Mouse (Mus musculus): ENCODE data around the gene Phospho2. TPM values are rescaled to one million over a fixed set of nuclear protein-coding genes. Genes with fewer than 3 reads are reported as not detected.

Gene Phospho2
- polyA plus RNA-seq (2012) = 35.7 and 51.4 TPM in 2 replicates

DNA sequence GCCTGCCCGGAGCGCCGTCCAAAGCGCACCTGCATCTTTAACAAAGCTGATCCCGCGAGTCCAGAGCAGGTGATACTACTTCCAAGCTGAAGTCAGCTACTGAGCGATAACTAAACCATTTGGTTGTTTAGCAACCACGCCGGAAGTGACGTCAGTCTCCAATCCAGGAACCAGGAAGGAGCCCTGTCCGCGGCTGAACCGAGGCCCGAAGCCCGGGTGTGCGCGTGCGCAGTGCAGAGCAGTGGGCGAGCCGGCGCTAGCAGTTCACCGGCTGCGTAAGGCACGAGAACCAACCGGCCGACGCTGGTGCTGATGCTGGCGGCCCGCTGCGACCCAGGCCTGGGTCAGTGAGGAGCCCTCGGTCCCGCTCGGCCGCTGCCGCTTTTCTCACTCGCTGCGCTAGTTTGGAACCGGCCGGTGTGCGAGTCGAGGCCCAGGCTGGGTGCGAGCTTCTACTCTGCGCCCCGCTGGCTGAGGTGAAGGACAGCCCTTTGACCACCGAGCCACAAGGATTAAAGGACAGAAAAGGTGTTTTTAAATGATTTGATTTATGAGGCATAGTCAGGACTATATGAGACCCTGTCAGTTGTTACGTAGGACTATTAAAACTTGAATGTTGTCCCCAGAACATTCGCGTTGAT lies at the start of gene Phospho2, which contains the start of gene Ccdc173:
Phospho2 (plus strand) TSS at position 195 of the 641 bp plus-strand sequence.
Ccdc173 (minus strand) TSS at position 147 of the 641 bp plus-strand sequence.
- TF ChIP-seq GATA1 (IDR thresholded peaks at IDR 0.05; ENCODE audit: low read length) = no peak

DNA sequence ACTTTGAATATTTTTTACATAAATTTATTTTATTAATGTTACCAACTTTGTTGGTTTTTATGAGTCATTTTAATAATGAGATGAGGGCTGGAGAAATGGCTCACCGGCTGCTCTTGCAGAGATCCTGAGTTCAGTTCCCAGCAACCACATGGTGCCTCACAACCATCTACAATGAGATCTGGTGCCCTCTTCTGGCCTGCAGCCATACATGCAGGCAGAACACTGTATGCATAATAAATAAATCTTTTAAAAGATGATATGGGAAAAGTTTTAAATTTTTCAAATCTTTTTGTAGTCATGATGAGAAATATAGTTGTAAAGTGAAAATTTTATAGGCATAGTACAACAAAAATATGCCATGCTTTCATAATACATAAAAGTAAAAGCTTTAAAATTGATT lies 44.3 kb upstream of the Phospho2 start:
- TF ChIP-seq GATA1 (IDR thresholded peaks at IDR 0.05; ENCODE audit: low read length) = no peak

DNA sequence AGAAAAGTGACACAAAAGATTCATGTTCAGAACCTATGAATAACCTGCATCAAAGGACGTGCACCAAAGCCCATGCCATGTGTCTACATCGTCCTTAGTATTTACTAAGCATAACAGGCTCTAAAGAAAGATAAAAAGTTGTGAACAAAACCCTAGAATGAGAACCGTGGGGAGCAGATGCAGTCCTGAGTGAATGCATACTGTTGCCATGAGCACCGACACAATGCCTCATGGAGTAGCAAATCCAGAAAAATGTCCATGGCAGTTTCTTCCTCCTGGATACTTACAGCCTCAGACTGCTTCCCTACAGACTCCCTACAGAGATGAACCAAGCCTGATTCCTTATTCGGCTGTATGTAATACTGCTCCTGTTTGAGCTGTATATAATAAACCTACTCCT lies 28.4 kb upstream of the Phospho2 start:
- TF ChIP-seq GATA1 (IDR thresholded peaks at IDR 0.05; ENCODE audit: low read length) = no peak

- no peak for TF ChIP-seq GATA1 (IDR thresholded peaks at IDR 0.05; ENCODE audit: low read length)
Observed at GRCm38 (mm10) chr2:69763340-69763739, 26.1 kb upstream of the Phospho2 start.

DNA sequence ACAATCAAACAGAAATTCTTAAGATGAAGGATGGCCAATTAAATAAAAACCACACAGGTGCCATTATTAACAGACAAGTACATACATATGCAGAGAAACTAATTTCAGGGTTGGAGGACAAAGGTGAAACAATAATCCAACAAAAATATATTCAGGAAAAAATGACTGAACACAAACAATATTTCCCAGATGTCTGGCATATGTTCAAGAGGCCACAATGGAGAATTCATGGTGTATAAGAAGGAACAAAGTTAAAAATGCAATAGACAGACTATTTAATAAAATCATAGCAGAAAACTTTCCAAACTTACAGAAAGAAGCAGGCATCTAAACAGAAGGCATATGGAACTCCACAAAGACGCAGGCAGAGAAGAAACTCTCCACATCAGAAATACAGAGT lies 24.7 kb upstream of the Phospho2 start:
- TF ChIP-seq GATA1 (IDR thresholded peaks at IDR 0.05; ENCODE audit: low read length) = no peak

GRCm38 (mm10) chr2:69773331-69773730 lies 16.1 kb upstream of the Phospho2 start:
- TF ChIP-seq GATA1 (IDR thresholded peaks at IDR 0.05; ENCODE audit: low read length) = no peak

GRCm38 (mm10) chr2:69777985-69778835 lies 11.2 kb upstream of the Phospho2 start:
- no peak for TF ChIP-seq GATA1 (IDR thresholded peaks at IDR 0.05; ENCODE audit: low read length)

DNA sequence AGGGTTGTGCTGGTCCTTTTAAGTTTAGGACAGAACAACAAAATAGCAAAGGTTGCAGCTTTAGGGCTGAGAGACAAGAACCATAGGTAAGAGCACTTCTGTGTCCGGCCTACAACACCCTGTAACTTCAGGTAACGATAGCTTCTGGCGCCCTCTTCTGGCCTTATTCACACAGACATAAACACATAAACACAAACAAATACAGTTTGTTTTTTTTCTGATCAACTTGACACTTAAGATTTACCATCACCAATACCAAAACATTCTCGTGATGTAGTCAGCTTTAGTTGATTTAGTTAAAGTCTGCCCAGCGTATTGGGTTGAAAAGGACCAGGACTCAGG lies 10.6 kb upstream of the Phospho2 start:
- no peak for TF ChIP-seq GATA1 (IDR thresholded peaks at IDR 0.05; ENCODE audit: low read length)

DNA sequence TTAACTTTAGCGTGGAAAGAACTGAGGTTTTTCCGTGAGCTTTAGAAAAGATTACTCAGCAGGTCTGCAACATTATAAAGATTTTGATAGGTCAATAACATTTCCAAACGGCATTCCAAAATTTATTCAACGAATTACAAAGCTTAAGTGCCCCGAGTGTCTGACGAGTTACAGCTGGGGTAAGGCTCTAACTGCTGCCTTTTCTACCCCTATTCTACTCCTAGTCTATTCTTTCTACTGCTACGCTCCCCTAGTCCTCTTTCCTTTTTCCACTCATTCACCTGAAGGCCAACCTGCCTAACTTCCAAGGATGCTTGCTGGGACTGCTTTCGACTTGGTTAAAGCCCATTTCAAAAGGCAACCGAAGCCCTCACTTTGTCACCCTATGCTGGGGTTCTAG lies 449 bp upstream of the Phospho2 start:
- TF ChIP-seq GATA1 (IDR thresholded peaks at IDR 0.05; ENCODE audit: low read length) = no peak

- no peak for TF ChIP-seq GATA1 (IDR thresholded peaks at IDR 0.05; ENCODE audit: low read length)
Observed at GRCm38 (mm10) chr2:69790285-69790684, 862 bp downstream of the Phospho2 start.

- no peak for TF ChIP-seq GATA1 (IDR thresholded peaks at IDR 0.05; ENCODE audit: low read length)
Observed at GRCm38 (mm10) chr2:69790722-69791121, 1.3 kb downstream of the Phospho2 start.

DNA sequence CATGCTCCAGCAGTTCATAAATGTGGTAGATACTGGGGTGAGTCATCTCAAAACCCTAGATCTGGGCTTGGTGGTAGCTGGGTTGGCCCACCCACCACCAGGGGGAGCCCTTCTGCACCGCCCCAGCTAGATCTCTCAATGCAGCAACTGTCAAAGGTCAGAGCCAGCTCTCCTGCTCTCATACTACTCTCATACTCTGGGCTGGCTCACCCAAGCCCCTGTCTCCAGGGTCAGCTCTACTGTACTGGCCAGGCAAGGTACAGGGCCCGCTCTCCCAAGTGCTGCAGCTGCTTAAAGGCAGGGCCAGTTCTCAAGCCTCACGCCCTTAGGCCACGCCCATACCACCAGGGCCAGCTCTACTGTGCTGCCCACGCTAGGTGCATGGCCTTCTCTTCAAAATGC lies 13.5 kb downstream of the Phospho2 start:
- TF ChIP-seq GATA1 (IDR thresholded peaks at IDR 0.05; ENCODE audit: low read length) = no peak

GRCm38 (mm10) chr2:69803756-69804155 lies 14.3 kb downstream of the Phospho2 start:
- TF ChIP-seq GATA1 (IDR thresholded peaks at IDR 0.05; ENCODE audit: low read length) = no peak

- no peak for TF ChIP-seq GATA1 (IDR thresholded peaks at IDR 0.05; ENCODE audit: low read length)
Observed at GRCm38 (mm10) chr2:69810169-69810568, 20.7 kb downstream of the Phospho2 start.

GRCm38 (mm10) chr2:69811349-69811748 lies 21.9 kb downstream of the Phospho2 start:
- peak; percentile 46 for TF ChIP-seq GATA1 (IDR thresholded peaks at IDR 0.05; ENCODE audit: low read length)

- TF ChIP-seq GATA1 (IDR thresholded peaks at IDR 0.05; ENCODE audit: low read length) = peak; percentile 76
Observed at GRCm38 (mm10) chr2:69816575-69816974, 27.2 kb downstream of the Phospho2 start.

All from G1E-ER4 (cell line).